Mouse (Mus musculus): ENCODE data around the gene Hoxa5.

Gene Hoxa5

GRCm38 (mm10) chr6:52228475-52229465, 24.4 kb upstream of the Hoxa5 start:
- in situ Hi-C loops (cut with MboI, MseI) = loop anchor here (10.0 kb wide), 6 partner anchors 384 to 1054 kb away; no protein-coding TSS in a partner anchor

GRCm38 (mm10) chr6:52227470-52228222, 23.3 kb upstream of the Hoxa5 start:
- in situ Hi-C loops (cut with MboI, MseI) = loop anchor here (10.0 kb wide), 6 partner anchors 383 to 1053 kb away; no protein-coding TSS in a partner anchor

- in situ Hi-C loops (cut with MboI, MseI) = loop anchor here (10.0 kb wide), 6 partner anchors 382 to 1052 kb away; no protein-coding TSS in a partner anchor
These were observed 22.3 kb upstream of the Hoxa5 start for GRCm38 (mm10) chr6:52226569-52227257.

GRCm38 (mm10) chr6:52225612-52226568, 21.5 kb upstream of the Hoxa5 start:
- in situ Hi-C loops (cut with MboI, MseI) = loop anchor here (10.0 kb wide), 6 partner anchors 381 to 1051 kb away; no protein-coding TSS in a partner anchor

- in situ Hi-C loops (cut with MboI, MseI) = loop anchor here (5.0 to 10.0 kb wide), 8 partner anchors 380 to 1050 kb away; no protein-coding TSS in a partner anchor
These were observed 20.7 kb upstream of the Hoxa5 start for GRCm38 (mm10) chr6:52224895-52225611.

GRCm38 (mm10) chr6:52223939-52224760, 19.8 kb upstream of the Hoxa5 start:
- in situ Hi-C loops (cut with MboI, MseI) = loop anchor here (5.0 to 10.0 kb wide), 8 partner anchors 379 to 1049 kb away; no protein-coding TSS in a partner anchor

GRCm38 (mm10) chr6:52222729-52223128, 18.3 kb upstream of the Hoxa5 start:
- in situ Hi-C loops (cut with MboI, MseI) = loop anchor here (5.0 to 10.0 kb wide), 8 partner anchors 378 to 1048 kb away; no protein-coding TSS in a partner anchor

GRCm38 (mm10) chr6:52221993-52222685, 17.8 kb upstream of the Hoxa5 start:
- in situ Hi-C loops (cut with MboI, MseI) = loop anchor here (5.0 to 10.0 kb wide), 8 partner anchors 377 to 1047 kb away; no protein-coding TSS in a partner anchor

GRCm38 (mm10) chr6:52221337-52221992, 17.1 kb upstream of the Hoxa5 start, which contains the start of gene Hoxa7:
TSS of gene Hoxa7 (minus strand) at chr6:52221854.
- in situ Hi-C loops (cut with MboI, MseI) = loop anchor here (5.0 to 10.0 kb wide), 8 partner anchors 377 to 1047 kb away; no protein-coding TSS in a partner anchor

- in situ Hi-C loops (cut with MboI, MseI) = loop anchor here (5.0 to 10.0 kb wide), 8 partner anchors 376 to 1046 kb away; no protein-coding TSS in a partner anchor
These were observed 16.5 kb upstream of the Hoxa5 start for GRCm38 (mm10) chr6:52220865-52221310.

- in situ Hi-C loops (cut with MboI, MseI) = loop anchor here (5.0 to 10.0 kb wide), 8 partner anchors 375 to 1045 kb away; no protein-coding TSS in a partner anchor
These were observed 15.8 kb upstream of the Hoxa5 start for GRCm38 (mm10) chr6:52220003-52220864.

- in situ Hi-C loops (cut with MboI, MseI) = loop anchor here (5.0 to 10.0 kb wide), 4 partner anchors 207 to 607 kb away; partner anchors contain the start of gene Skap2 (in 1 of the 2)
These were observed 15.0 kb upstream of the Hoxa5 start for GRCm38 (mm10) chr6:52219234-52219942.

GRCm38 (mm10) chr6:52218643-52219215, 14.3 kb upstream of the Hoxa5 start:
- in situ Hi-C loops (cut with MboI, MseI) = loop anchor here (5.0 to 10.0 kb wide), 4 partner anchors 206 to 606 kb away; partner anchors contain the start of gene Skap2 (in 1 of the 2)
